Mouse (Mus musculus) neural tube, embryonic 15.5 days (tissue): ENCODE results near the gene Smim13. TPM values are rescaled to one million over a fixed set of nuclear protein-coding genes. Genes with fewer than 3 reads are reported as not detected.

Source experiments
- ATAC-seq: fragments of 200-750 bp; cut with Nextera tagmentation; 2 replicates; pipeline ENCODE4 v1.8.0; 2017; ENCODE audit warnings: mild to moderate bottlenecking, moderate TSS enrichment, moderate library complexity; ENCODE audit not compliant: low FRiP score
- H3K27ac ChIP-seq: fragments of 300-500 bp; sonication (generic); replicated peaks from 2 replicates; pipeline ENCODE4 v1.5.1; 2015; ENCODE audit warnings: mild to moderate bottlenecking, inconsistent platforms
- H3K27me3 ChIP-seq: fragments of 300-500 bp; sonication (generic); replicated peaks from 2 replicates; pipeline ENCODE4 v1.6.1; 2015; ENCODE audit warnings: inconsistent platforms
- H3K36me3 ChIP-seq: fragments of 300-500 bp; sonication (generic); 2 replicates; pipeline ENCODE4 v1.6.1; 2015; ENCODE audit warnings: inconsistent platforms
- H3K4me1 ChIP-seq: fragments of 300-500 bp; sonication (generic); 2 replicates; pipeline ENCODE4 v1.6.1; 2015; ENCODE audit warnings: inconsistent platforms
- H3K4me2 ChIP-seq: fragments of 300-500 bp; sonication (generic); 2 replicates; pipeline ENCODE4 v1.6.1; 2015; ENCODE audit warnings: inconsistent platforms, mild to moderate bottlenecking, moderate library complexity
- H3K4me3 ChIP-seq: fragments of 300-500 bp; sonication (generic); replicated peaks from 2 replicates; pipeline ENCODE4 v1.5.1; 2015; ENCODE audit warnings: mild to moderate bottlenecking, inconsistent platforms
- H3K9ac ChIP-seq: fragments of 300-500 bp; sonication (generic); replicated peaks from 2 replicates; pipeline ENCODE4 v1.6.1; 2015; ENCODE audit warnings: mild to moderate bottlenecking, inconsistent platforms
- H3K9me3 ChIP-seq: fragments of 300-500 bp; sonication (generic); replicated peaks from 2 replicates; pipeline ENCODE4 v1.6.1; 2016; ENCODE audit warnings: inconsistent platforms
- WGBS: fragments of 180-500 bp; shearing (Covaris S2); methylation state at CpG from one replicate; pipeline ENCODE4 v1.1.7; 2015; ENCODE audit warnings: mixed read lengths; 5-methylcytosine and 5-hydroxymethylcytosine counted together
- polyA plus RNA-seq: library from polyadenylated mRNA; unstranded; fragments of >200 nt; fragmentation: Nextera tagmentation; extraction: Ambion mirVana; gene quantifications from 2 replicates; pipeline ENCODE4 v1.2.1, GENCODE M21; 2015

Smim13 gene
- polyA plus RNA-seq, 1 experiment from 2014 or later: 31.2 TPM

- H3K9ac ChIP-seq: no peak overlapping the region
- no peaks in the 10 kb centered on the region for H3K9me3 ChIP-seq
- H3K4me2 ChIP-seq: peak overlapping the region; percentile 38
- no peak overlapping the region for H3K4me3 ChIP-seq
- ATAC-seq: no peak
- H3K27ac ChIP-seq: no peak overlapping the region
- no peaks in the 10 kb centered on the region for H3K36me3 ChIP-seq
- H3K27me3 ChIP-seq: no peaks in the 10 kb centered on the region
- 22% methylated on average over 10 of the region's 10 CpGs for WGBS
- 0 out of 2 replicates have a peak, but pooled peaks cover 5% of the 10 kb centered on the region for H3K4me1 ChIP-seq
Measured at GRCm38 (mm10) chr13:41296396-41296795, 46.8 kb downstream of the Smim13 start.

- Histone ChIP-seq H3K36me3 (no peaks in the 10 kb centered on the region), H3K4me3 (no peak overlapping the region), H3K9ac (no peak overlapping the region), H3K4me1 (0 out of 2 replicates have a peak, but pooled peaks cover 5% of the 10 kb centered on the region), H3K4me2 (no peak overlapping the region), H3K27ac (no peak overlapping the region), H3K9me3 (no peaks in the 10 kb centered on the region), H3K27me3 (no peaks in the 10 kb centered on the region)
- WGBS: 21% methylated on average over 2 of the region's 2 CpGs
- no peak for ATAC-seq
Measured at GRCm38 (mm10) chr13:41298533-41298932, 48.9 kb downstream of the Smim13 start.

DNA sequence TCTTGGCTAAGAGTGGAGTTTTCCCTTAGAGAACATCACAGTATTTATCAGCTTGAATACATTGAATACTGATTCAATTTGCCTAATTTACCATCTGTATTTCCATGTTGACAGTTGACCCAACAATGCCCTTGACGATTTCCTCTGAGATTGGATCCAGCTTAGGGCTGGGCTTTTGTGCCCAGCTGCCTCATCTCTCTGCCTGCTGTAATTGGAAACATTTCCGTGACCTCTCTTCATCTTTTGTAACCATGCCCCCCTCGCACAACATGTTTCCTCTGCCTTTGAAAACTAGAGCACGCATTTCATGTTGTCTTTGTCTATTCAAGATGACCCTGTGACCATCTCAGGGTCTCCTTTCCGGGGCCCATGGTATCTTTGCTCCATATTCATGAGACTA lies 49.4 kb downstream of the Smim13 start:
- H3K9me3 ChIP-seq: no peaks in the 10 kb centered on the region
- no peaks in the 10 kb centered on the region for H3K27me3 ChIP-seq
- ATAC-seq: no peak
- no peak overlapping the region for H3K4me3 ChIP-seq
- 0 out of 2 replicates have a peak, but pooled peaks cover 5% of the 10 kb centered on the region for H3K4me1 ChIP-seq
- no peaks in the 10 kb centered on the region for H3K36me3 ChIP-seq
- no peak overlapping the region for H3K9ac ChIP-seq
- 13% methylated on average over 5 of the region's 5 CpGs for WGBS
- H3K27ac ChIP-seq: no peak overlapping the region
- no peak overlapping the region for H3K4me2 ChIP-seq

DNA sequence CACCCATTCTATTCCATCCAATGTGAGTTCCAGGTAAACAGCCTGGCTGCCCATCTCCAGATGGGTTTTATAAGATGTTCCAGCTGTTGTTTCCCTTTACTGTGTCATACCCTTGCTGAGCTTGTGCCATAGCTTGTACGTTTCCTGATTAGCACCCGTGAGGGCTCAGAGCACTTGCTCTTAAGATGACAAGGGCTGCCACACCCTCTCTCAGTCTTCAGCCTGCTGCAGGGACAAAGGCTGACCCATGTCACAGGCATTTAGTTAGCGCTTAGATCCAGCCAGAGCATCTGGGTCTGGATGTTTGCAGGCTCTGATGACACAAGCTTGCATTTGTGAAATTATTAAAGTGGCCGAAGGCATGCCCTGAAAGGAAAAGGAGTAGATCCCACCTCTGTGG lies 50.4 kb downstream of the Smim13 start:
- no peak for ATAC-seq
- H3K4me1 ChIP-seq: 0 out of 2 replicates have a peak, but pooled peaks cover 5% of the 10 kb centered on the region
- 48% methylated on average over 4 of the region's 4 CpGs for WGBS

DNA sequence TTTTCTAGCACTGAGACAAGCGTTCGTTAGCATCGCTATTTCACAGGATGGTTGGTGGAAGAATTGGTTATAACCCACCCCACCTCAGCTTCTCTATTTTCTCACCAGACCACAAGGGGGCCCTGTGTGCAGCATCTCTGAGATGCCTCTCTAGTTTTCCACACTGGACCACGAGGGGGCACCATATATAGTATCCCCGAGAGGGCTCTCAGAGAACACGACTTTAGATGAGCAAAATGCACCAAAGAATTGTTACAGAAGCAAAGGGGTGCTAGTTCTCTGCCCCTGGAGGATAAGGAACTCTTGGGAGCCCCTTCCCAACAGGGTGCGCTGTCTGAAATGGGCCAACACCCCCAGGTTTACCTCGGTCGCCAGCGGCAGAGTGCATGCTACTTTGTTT lies 53.1 kb downstream of the Smim13 start:
- Histone ChIP-seq H3K4me2 (no peak overlapping the region), H3K4me1 (no peaks in the 10 kb centered on the region), H3K36me3 (no peaks in the 10 kb centered on the region), H3K27ac (no peak overlapping the region), H3K27me3 (no peaks in the 10 kb centered on the region), H3K4me3 (no peak overlapping the region), H3K9me3 (no peaks in the 10 kb centered on the region), H3K9ac (no peak overlapping the region)
- no peak for ATAC-seq
- 70% methylated on average over 10 of the region's 10 CpGs for WGBS

More for the DNA sequence above, 50.4 kb downstream of the Smim13 start:
- no peaks in the 10 kb centered on the region for H3K9me3 ChIP-seq
- no peak overlapping the region for H3K27ac ChIP-seq
- H3K9ac ChIP-seq: no peak overlapping the region
- no peaks in the 10 kb centered on the region for H3K36me3 ChIP-seq
- no peaks in the 10 kb centered on the region for H3K27me3 ChIP-seq
- no peak overlapping the region for H3K4me3 ChIP-seq
- H3K4me2 ChIP-seq: no peak overlapping the region

DNA sequence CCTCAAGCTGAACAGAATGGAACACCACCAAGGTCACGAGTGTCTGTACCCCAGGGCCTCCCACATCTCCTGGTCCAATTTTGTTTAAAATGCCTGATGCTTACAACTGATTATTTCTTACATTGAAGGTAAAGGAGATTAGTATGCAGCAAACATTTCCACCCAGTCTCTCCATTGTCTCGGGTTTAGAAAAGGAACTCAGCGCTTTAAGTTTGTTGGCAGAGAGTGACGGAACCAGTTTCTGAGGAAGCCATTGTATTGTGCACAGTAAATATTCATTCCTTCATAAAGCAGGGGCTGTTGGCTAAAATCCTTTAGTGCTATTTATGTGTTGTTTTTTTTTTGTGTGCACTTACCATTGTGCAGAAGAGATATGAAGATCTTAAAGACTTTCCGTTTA lies 71.1 kb downstream of the Smim13 start:
- Histone ChIP-seq H3K27me3 (no peaks in the 10 kb centered on the region), H3K4me2 (no peak overlapping the region), H3K4me1 (peaks cover 6% of the 10 kb centered on the region; the same call in 1 of the 2 replicates), H3K27ac (peak overlapping the region; percentile 66), H3K4me3 (no peak overlapping the region), H3K36me3 (peaks cover 16% of the 10 kb centered on the region), H3K9ac (no peak overlapping the region), H3K9me3 (no peaks in the 10 kb centered on the region)
- ATAC-seq: no peak
- 42% methylated on average over 5 of the region's 5 CpGs for WGBS

GRCm38 (mm10) chr13:41321433-41321832 lies 71.8 kb downstream of the Smim13 start:
- Histone ChIP-seq H3K27ac (peak overlapping the region; percentile 66), H3K4me3 (no peak overlapping the region)
- WGBS: 77% methylated on average over 3 of the region's 3 CpGs

DNA sequence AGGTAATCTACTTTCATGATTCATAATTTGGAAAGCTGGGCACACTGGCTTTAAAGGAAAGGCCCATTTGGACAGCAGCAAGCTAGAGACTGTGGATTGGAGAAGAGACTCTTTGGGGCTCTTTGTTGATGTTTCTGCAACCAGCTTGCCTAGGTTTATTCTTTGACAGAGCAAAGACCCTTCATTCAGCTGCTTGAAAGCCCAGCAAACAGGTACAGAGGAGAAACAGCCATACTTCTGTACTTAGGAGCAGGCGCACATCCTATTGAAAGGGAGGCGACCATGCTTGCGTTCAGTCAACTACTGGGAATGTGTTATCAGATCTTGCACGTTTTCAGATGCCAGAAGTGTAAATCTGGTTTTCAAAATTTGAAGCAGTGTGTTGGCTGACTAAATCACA lies 75.0 kb downstream of the Smim13 start:
- no peak overlapping the region for H3K4me2 ChIP-seq
- H3K9me3 ChIP-seq: no peaks in the 10 kb centered on the region
- H3K4me3 ChIP-seq: no peak overlapping the region
- no peak overlapping the region for H3K9ac ChIP-seq
- H3K36me3 ChIP-seq: no peaks in the 10 kb centered on the region
- no peak for ATAC-seq
- no peak overlapping the region for H3K27ac ChIP-seq
- H3K27me3 ChIP-seq: no peaks in the 10 kb centered on the region
- H3K4me1 ChIP-seq: peaks cover 13% of the 10 kb centered on the region; the same call in 1 of the 2 replicates
- 85% methylated on average over 4 of the region's 4 CpGs for WGBS

More at GRCm38 (mm10) chr13:41321433-41321832, 71.8 kb downstream of the Smim13 start:
- Histone ChIP-seq H3K27me3 (no peaks in the 10 kb centered on the region), H3K9ac (no peak overlapping the region), H3K36me3 (peaks cover 9% of the 10 kb centered on the region), H3K4me2 (no peak overlapping the region), H3K4me1 (peaks cover 6% of the 10 kb centered on the region; the same call in 1 of the 2 replicates), H3K9me3 (no peaks in the 10 kb centered on the region)
- no peak for ATAC-seq

DNA sequence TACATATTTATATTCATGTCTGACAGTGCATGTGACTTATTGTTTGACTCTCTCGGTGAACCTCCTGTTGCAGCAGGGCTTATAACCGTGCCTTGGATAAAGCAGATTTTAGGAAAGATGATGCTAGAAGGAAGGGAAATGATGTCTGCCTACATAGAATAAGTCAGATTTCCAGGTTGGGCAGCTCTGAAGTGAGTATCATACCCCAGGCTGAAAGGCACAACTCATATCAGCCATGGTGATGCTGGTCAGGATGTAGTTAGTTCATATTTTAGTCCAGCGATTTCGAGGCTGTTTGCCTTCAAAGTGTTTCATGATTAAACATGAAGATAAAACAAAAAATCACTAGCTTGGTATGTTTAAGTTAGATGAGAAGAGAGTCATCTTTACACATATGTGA lies 75.7 kb downstream of the Smim13 start:
- Histone ChIP-seq H3K36me3 (no peaks in the 10 kb centered on the region), H3K4me3 (no peak overlapping the region), H3K9ac (no peak overlapping the region), H3K27me3 (no peaks in the 10 kb centered on the region), H3K9me3 (no peaks in the 10 kb centered on the region), H3K27ac (no peak overlapping the region), H3K4me2 (no peak overlapping the region), H3K4me1 (peaks cover 13% of the 10 kb centered on the region; the same call in 1 of the 2 replicates)
- no peak for ATAC-seq
- WGBS: 84% methylated on average over 4 of the region's 4 CpGs

DNA sequence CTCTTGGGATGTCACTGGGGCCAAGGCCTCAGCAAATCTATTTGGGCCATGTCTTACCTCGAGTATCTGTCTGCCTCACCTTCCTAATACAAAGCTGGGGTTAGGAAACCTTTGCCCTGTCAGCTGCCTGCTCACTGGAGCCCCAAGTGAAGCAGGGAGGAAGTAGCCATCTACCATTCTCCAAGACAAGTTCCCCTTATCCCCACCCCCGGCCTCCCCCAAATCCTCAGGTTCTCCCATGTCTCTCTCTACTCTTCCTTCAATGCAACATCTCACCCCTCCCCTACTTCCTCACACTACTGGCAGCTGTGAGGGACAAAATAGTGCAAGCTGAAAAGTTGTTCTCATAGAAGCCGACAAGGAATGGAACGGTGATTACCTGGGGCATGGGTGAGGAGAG lies 76.5 kb downstream of the Smim13 start:
- H3K27me3 ChIP-seq: no peaks in the 10 kb centered on the region
- 90% methylated on average over 4 of the region's 4 CpGs for WGBS
- H3K36me3 ChIP-seq: no peaks in the 10 kb centered on the region
- H3K9me3 ChIP-seq: no peaks in the 10 kb centered on the region
- ATAC-seq: no peak
- no peak overlapping the region for H3K4me3 ChIP-seq
- peaks cover 12% of the 10 kb centered on the region; the same call in 1 of the 2 replicates for H3K4me1 ChIP-seq
- no peak overlapping the region for H3K27ac ChIP-seq
- no peak overlapping the region for H3K9ac ChIP-seq
- H3K4me2 ChIP-seq: no peak overlapping the region
